Mouse (Mus musculus) heart, adult 18-20 months (tissue): ENCODE data around the gene Hes1. TPM values are rescaled to one million over a fixed set of nuclear protein-coding genes. Genes with fewer than 3 reads are reported as not detected.

Source experiments
- DNase-seq, 2 experiments: peaks; one replicate each; pipeline ENCODE4 v3.0.0; 2021 to 2022; ENCODE audit warnings: mixed read lengths in 1 of 2
- total RNA-seq, 2 experiments: library from RNA; stranded (reverse); gene quantifications; 2 replicates each; pipeline ENCODE4 v1.2.3; 2021

Gene Hes1
- total RNA-seq, 2 experiments from 2014 or later, result 14.8 to 18.7 TPM

DNA sequence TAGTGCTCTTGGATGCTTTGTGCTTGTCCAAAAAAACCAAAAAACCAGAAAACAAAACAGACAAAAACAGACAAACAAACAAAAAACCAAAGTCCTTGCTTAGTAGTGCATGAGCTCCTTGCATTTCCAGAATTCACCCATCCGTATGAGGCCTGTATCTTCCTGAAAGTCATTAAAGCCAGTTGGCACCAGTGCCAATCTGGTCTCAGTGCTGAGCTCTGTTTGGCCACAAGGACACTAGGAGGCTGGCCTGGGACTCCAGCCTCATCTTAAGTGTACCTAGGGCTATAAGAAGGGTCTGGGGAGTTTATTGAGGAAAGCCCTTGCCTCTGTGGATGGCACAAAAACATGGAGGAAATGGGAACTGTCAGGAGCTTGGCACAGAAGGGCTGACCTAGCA, 50.3 kb downstream of the Hes1 start:
- DNase-seq, result no peak

Other genes starting within 250 kb of the Hes1 start
- gene Cpn2, start 203.1 kb downstream of the Hes1 start, total RNA-seq, result under 1 TPM; 0.10 to 0.13 TPM
- under 1 TPM; 0.08 to 0.20 TPM for gene Lrrc15, start 218.9 kb downstream of the Hes1 start, total RNA-seq
- gene Gp5, start 246.4 kb downstream of the Hes1 start, total RNA-seq, result under 1 TPM; 0.50 to 0.80 TPM